Mouse (Mus musculus) liver, embryonic 14.5 days (tissue): Measurements from ENCODE around the gene Gm14137.

Source experiments
- CTCF ChIP-seq: IDR thresholded peaks from 2 replicates; pipeline ENCODE4 v1.5.1; 2016; ENCODE audit warnings: antibody characterized with exemption, low read depth, control low read depth
- EP300 ChIP-seq: IDR thresholded peaks from 2 replicates; pipeline ENCODE4 v1.6.1; 2016; ENCODE audit warnings: antibody characterized with exemption, low read depth

- no peak for TF ChIP-seq CTCF
- no peak for TF ChIP-seq EP300
Observed at GRCm38 (mm10) chr2:119174866-119175265, 557 bp downstream of the Gm14137 start.
